Mouse (Mus musculus): ENCODE measurements around the gene B4galnt3. TPM values are rescaled to one million over a fixed set of nuclear protein-coding genes. Genes with fewer than 3 reads are reported as not detected.

The B4galnt3 gene
- 0.41 and 0.52 TPM in 2 replicates for polyA plus RNA-seq (2016; fragmentation: Nextera tagmentation; extraction: Ambion mirVana)

- Histone ChIP-seq H3K27ac (replicated peaks) (peak within 1 kb of the TSS; percentile 78), H3K36me3 (replicated peaks) (no peaks in the 10 kb centered on the region), H3K27me3 (replicated peaks; ENCODE audit: low read depth, poor library complexity, severe bottlenecking) (peaks cover 52% of the 10 kb centered on the region), H3K4me3 (peak within 1 kb of the TSS; percentile 80), H3K9me3 (no peaks in the 10 kb centered on the region), H3K4me1 (peaks cover 16% of the 10 kb centered on the region)
- DNase-seq (ENCODE audit: low spot score): peak; percentile 76
- WGBS: under 1% methylated on average over 79 of the region's 79 CpGs
These were observed at the start of gene B4galnt3, which contains the start of gene D330020A13Rik for GRCm38 (mm10) chr6:120294056-120294784. TSS of gene B4galnt3 (minus strand) at chr6:120294559. TSS of gene D330020A13Rik (plus strand) at chr6:120294364.

GRCm38 (mm10) chr6:120343992-120344391 is 49.6 kb upstream of the B4galnt3 start:
- no peak overlapping the region for H3K27ac ChIP-seq (replicated peaks)
- H3K4me3 ChIP-seq: no peak overlapping the region
- 84% methylated on average over 1 of the region's 1 CpGs for WGBS
- H3K4me1 ChIP-seq: no peaks in the 10 kb centered on the region
- no peaks in the 10 kb centered on the region for H3K9me3 ChIP-seq
- DNase-seq (ENCODE audit: low spot score): no peak
- H3K27me3 ChIP-seq (replicated peaks; ENCODE audit: low read depth, poor library complexity, severe bottlenecking): no peaks in the 10 kb centered on the region
- H3K36me3 ChIP-seq (replicated peaks): peaks cover 98% of the 10 kb centered on the region

- no peaks in the 10 kb centered on the region for H3K27me3 ChIP-seq (replicated peaks; ENCODE audit: low read depth, poor library complexity, severe bottlenecking)
- WGBS: 83% methylated on average over 2 of the region's 2 CpGs
- no peak overlapping the region for H3K4me3 ChIP-seq
- no peaks in the 10 kb centered on the region for H3K9me3 ChIP-seq
- no peaks in the 10 kb centered on the region for H3K4me1 ChIP-seq
- H3K36me3 ChIP-seq (replicated peaks): peaks cover 93% of the 10 kb centered on the region
- no peak for DNase-seq (ENCODE audit: low spot score)
- no peak overlapping the region for H3K27ac ChIP-seq (replicated peaks)
These were observed 38.0 kb upstream of the B4galnt3 start for GRCm38 (mm10) chr6:120332351-120332750.

GRCm38 (mm10) chr6:120324295-120324927 is 30.1 kb upstream of the B4galnt3 start:
- Histone ChIP-seq H3K4me1 (no peaks in the 10 kb centered on the region), H3K27me3 (replicated peaks; ENCODE audit: low read depth, poor library complexity, severe bottlenecking) (no peaks in the 10 kb centered on the region), H3K9me3 (no peaks in the 10 kb centered on the region), H3K27ac (replicated peaks) (no peak overlapping the region), H3K4me3 (no peak overlapping the region), H3K36me3 (replicated peaks) (peaks cover 40% of the 10 kb centered on the region)
- peak; percentile 68 for DNase-seq (ENCODE audit: low spot score)
- WGBS: 30% methylated on average over 6 of the region's 6 CpGs

- no peaks in the 10 kb centered on the region for H3K4me1 ChIP-seq
- H3K9me3 ChIP-seq: no peaks in the 10 kb centered on the region
- 63% methylated on average over 2 of the region's 2 CpGs for WGBS
- H3K27ac ChIP-seq (replicated peaks): no peak overlapping the region
- no peak overlapping the region for H3K4me3 ChIP-seq
- H3K27me3 ChIP-seq (replicated peaks; ENCODE audit: low read depth, poor library complexity, severe bottlenecking): no peaks in the 10 kb centered on the region
- peaks cover 20% of the 10 kb centered on the region for H3K36me3 ChIP-seq (replicated peaks)
- DNase-seq (ENCODE audit: low spot score): no peak
These were observed 26.0 kb upstream of the B4galnt3 start for GRCm38 (mm10) chr6:120320369-120320768.

- Histone ChIP-seq H3K27me3 (replicated peaks; ENCODE audit: low read depth, poor library complexity, severe bottlenecking) (no peaks in the 10 kb centered on the region), H3K36me3 (replicated peaks) (peaks cover 9% of the 10 kb centered on the region; the same call in 1 of the 2 replicates), H3K9me3 (no peaks in the 10 kb centered on the region), H3K4me3 (no peak overlapping the region), H3K27ac (replicated peaks) (no peak overlapping the region), H3K4me1 (no peaks in the 10 kb centered on the region)
- 92% methylated on average over 9 of the region's 9 CpGs for WGBS
- DNase-seq (ENCODE audit: low spot score): no peak
These were observed 24.8 kb upstream of the B4galnt3 start for GRCm38 (mm10) chr6:120319129-120319528.

GRCm38 (mm10) chr6:120318303-120318940 is 24.1 kb upstream of the B4galnt3 start:
- 0 out of 2 replicates have a peak, but pooled peaks cover 2% of the 10 kb centered on the region for H3K36me3 ChIP-seq (replicated peaks)
- DNase-seq (ENCODE audit: low spot score): no peak
- no peaks in the 10 kb centered on the region for H3K4me1 ChIP-seq
- H3K9me3 ChIP-seq: no peaks in the 10 kb centered on the region
- 87% methylated on average over 11 of the region's 11 CpGs for WGBS
- H3K4me3 ChIP-seq: no peak overlapping the region
- H3K27me3 ChIP-seq (replicated peaks; ENCODE audit: low read depth, poor library complexity, severe bottlenecking): no peaks in the 10 kb centered on the region
- no peak overlapping the region for H3K27ac ChIP-seq (replicated peaks)

GRCm38 (mm10) chr6:120312443-120312842 is 18.1 kb upstream of the B4galnt3 start:
- WGBS: 79% methylated on average over 5 of the region's 5 CpGs
- no peaks in the 10 kb centered on the region for H3K36me3 ChIP-seq (replicated peaks)
- no peak overlapping the region for H3K4me3 ChIP-seq
- no peaks in the 10 kb centered on the region for H3K27me3 ChIP-seq (replicated peaks; ENCODE audit: low read depth, poor library complexity, severe bottlenecking)
- H3K27ac ChIP-seq (replicated peaks): no peak overlapping the region
- H3K9me3 ChIP-seq: no peaks in the 10 kb centered on the region
- no peaks in the 10 kb centered on the region for H3K4me1 ChIP-seq
- DNase-seq (ENCODE audit: low spot score): no peak

GRCm38 (mm10) chr6:120309787-120310186 is 15.4 kb upstream of the B4galnt3 start:
- Histone ChIP-seq H3K36me3 (replicated peaks) (no peaks in the 10 kb centered on the region), H3K27ac (replicated peaks) (no peak overlapping the region), H3K27me3 (replicated peaks; ENCODE audit: low read depth, poor library complexity, severe bottlenecking) (no peaks in the 10 kb centered on the region), H3K4me1 (no peaks in the 10 kb centered on the region), H3K9me3 (no peaks in the 10 kb centered on the region), H3K4me3 (no peak overlapping the region)
- no peak for DNase-seq (ENCODE audit: low spot score)
- WGBS: 71% methylated on average over 3 of the region's 3 CpGs

- H3K9me3 ChIP-seq: no peaks in the 10 kb centered on the region
- no peak overlapping the region for H3K4me3 ChIP-seq
- H3K36me3 ChIP-seq (replicated peaks): no peaks in the 10 kb centered on the region
- no peak for DNase-seq (ENCODE audit: low spot score)
- 82% methylated on average over 9 of the region's 9 CpGs for WGBS
- no peaks in the 10 kb centered on the region for H3K4me1 ChIP-seq
- no peak overlapping the region for H3K27ac ChIP-seq (replicated peaks)
- no peaks in the 10 kb centered on the region for H3K27me3 ChIP-seq (replicated peaks; ENCODE audit: low read depth, poor library complexity, severe bottlenecking)
These were observed 15.0 kb upstream of the B4galnt3 start for GRCm38 (mm10) chr6:120309338-120309737.

- 83% methylated on average over 3 of the region's 3 CpGs for WGBS
- H3K4me3 ChIP-seq: no peak overlapping the region
- no peaks in the 10 kb centered on the region for H3K36me3 ChIP-seq (replicated peaks)
- H3K27me3 ChIP-seq (replicated peaks; ENCODE audit: low read depth, poor library complexity, severe bottlenecking): peaks cover 9% of the 10 kb centered on the region
- H3K27ac ChIP-seq (replicated peaks): no peak overlapping the region
- no peak for DNase-seq (ENCODE audit: low spot score)
- H3K4me1 ChIP-seq: peaks cover 10% of the 10 kb centered on the region
- no peaks in the 10 kb centered on the region for H3K9me3 ChIP-seq
These were observed 12.7 kb upstream of the B4galnt3 start for GRCm38 (mm10) chr6:120306859-120307594.

- H3K9me3 ChIP-seq: no peaks in the 10 kb centered on the region
- H3K4me3 ChIP-seq: peak overlapping the region; percentile 48
These were observed 8.5 kb upstream of the B4galnt3 start for GRCm38 (mm10) chr6:120302755-120303316.

More at GRCm38 (mm10) chr6:120302755-120303316, 8.5 kb upstream of the B4galnt3 start:
- no peaks in the 10 kb centered on the region for H3K36me3 ChIP-seq (replicated peaks)
- WGBS: 15% methylated on average over 16 of the region's 16 CpGs
- peaks cover 12% of the 10 kb centered on the region for H3K27me3 ChIP-seq (replicated peaks; ENCODE audit: low read depth, poor library complexity, severe bottlenecking)
- DNase-seq (ENCODE audit: low spot score): peak; percentile 32
- peaks cover 10% of the 10 kb centered on the region for H3K4me1 ChIP-seq
- no peak overlapping the region for H3K27ac ChIP-seq (replicated peaks)
